Mouse (Mus musculus): ENCODE measurements around the gene Zc3h7b. TPM values are rescaled to one million over a fixed set of nuclear protein-coding genes. Genes with fewer than 3 reads are reported as not detected.

The Zc3h7b gene
- polyA plus RNA-seq, 1 experiment from 2014 or later, result 41.5 TPM

DNA sequence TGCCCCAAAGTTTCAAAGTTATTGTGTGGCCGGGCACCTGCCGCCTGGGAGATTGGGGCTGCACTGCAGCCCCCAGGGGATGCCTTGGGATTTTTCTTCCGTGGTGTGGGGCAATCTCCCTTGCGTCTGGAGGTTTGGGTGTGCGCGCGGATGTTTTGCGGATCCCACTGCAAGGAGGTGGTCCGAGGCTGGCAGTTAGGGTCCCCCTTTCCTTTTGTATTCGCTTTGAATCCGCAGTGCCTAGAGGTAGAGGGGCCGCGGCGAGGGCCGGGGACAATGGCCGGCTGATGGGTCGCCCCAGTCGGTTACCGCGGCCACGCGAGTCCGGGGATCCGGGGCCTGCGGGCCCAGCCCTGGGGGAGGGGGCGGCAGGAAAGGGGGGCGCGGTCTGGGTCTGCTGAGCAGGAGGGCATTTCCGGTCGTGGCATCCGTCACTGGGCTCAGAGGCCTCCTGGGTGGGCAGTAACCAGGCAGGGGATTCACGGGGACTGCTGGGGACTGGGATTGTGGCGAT lies 801 bp downstream of the Zc3h7b start:
- no peaks in the 10 kb centered on the region for H3K36me3 ChIP-seq (ENCODE audit: poor library complexity, severe bottlenecking)
- H3K9me3 ChIP-seq (replicated peaks), result no peaks in the 10 kb centered on the region
- peak; percentile 90 for ATAC-seq
- peaks cover 29% of the 10 kb centered on the region for H3K4me1 ChIP-seq
- H3K27ac ChIP-seq, result peak overlapping the region; percentile 95
- H3K9ac ChIP-seq, result peak overlapping the region; percentile 98
- WGBS, result under 1% methylated on average over 26 of the region's 33 CpGs
- H3K4me2 ChIP-seq, result peak overlapping the region; percentile 85
- H3K4me3 ChIP-seq, result peak overlapping the region; percentile 98
- no peaks in the 10 kb centered on the region for H3K27me3 ChIP-seq

- Histone ChIP-seq H3K4me3 (no peak overlapping the region), H3K27ac (no peak overlapping the region), H3K4me2 (no peak overlapping the region), H3K4me1 (peaks cover 23% of the 10 kb centered on the region), H3K9ac (no peak overlapping the region), H3K9me3 (replicated peaks) (no peaks in the 10 kb centered on the region), H3K36me3 (ENCODE audit: poor library complexity, severe bottlenecking) (peaks cover 13% of the 10 kb centered on the region; the same call in 1 of the 2 replicates), H3K27me3 (no peaks in the 10 kb centered on the region)
- no peak for ATAC-seq
- 78% methylated on average over 14 of the region's 14 CpGs for WGBS
Measured at GRCm38 (mm10) chr15:81749742-81750141, 4.9 kb downstream of the Zc3h7b start.

GRCm38 (mm10) chr15:81753669-81754068 lies 8.8 kb downstream of the Zc3h7b start:
- no peak for ATAC-seq
- WGBS, result 95% methylated on average over 9 of the region's 9 CpGs
- no peak overlapping the region for H3K4me2 ChIP-seq
- H3K27ac ChIP-seq, result no peak overlapping the region
- H3K27me3 ChIP-seq, result no peaks in the 10 kb centered on the region
- H3K9me3 ChIP-seq (replicated peaks), result no peaks in the 10 kb centered on the region
- no peak overlapping the region for H3K9ac ChIP-seq
- no peak overlapping the region for H3K4me3 ChIP-seq
- peaks cover 26% of the 10 kb centered on the region for H3K36me3 ChIP-seq (ENCODE audit: poor library complexity, severe bottlenecking)
- peaks cover 11% of the 10 kb centered on the region; the same call in 1 of the 2 replicates for H3K4me1 ChIP-seq

DNA sequence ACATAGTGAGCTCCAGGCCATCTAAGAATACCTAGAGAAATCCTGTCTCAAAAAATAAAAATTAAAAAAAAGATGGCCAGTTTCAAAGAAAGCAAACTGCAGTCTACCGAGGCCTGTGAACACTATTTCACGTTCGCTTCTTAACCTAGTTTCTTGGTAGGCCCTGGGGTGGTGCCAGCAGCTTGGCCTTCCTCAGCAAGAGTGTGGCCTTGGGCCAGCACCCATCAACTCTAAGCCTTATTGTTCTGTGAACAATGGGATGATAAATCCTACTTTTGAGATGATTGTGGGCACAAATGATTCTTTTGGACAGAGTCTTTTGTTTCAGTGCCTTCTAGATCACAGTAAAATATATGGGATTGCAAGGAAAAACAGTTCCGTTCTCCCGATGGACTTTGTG lies 13.8 kb downstream of the Zc3h7b start:
- Histone ChIP-seq H3K4me2 (no peak overlapping the region), H3K9me3 (replicated peaks) (no peaks in the 10 kb centered on the region), H3K4me1 (peaks cover 5% of the 10 kb centered on the region; the same call in 1 of the 2 replicates), H3K4me3 (no peak overlapping the region), H3K9ac (no peak overlapping the region), H3K27ac (no peak overlapping the region), H3K27me3 (no peaks in the 10 kb centered on the region), H3K36me3 (ENCODE audit: poor library complexity, severe bottlenecking) (peaks cover 22% of the 10 kb centered on the region)
- no peak for ATAC-seq
- 87% methylated on average over 5 of the region's 5 CpGs for WGBS

DNA sequence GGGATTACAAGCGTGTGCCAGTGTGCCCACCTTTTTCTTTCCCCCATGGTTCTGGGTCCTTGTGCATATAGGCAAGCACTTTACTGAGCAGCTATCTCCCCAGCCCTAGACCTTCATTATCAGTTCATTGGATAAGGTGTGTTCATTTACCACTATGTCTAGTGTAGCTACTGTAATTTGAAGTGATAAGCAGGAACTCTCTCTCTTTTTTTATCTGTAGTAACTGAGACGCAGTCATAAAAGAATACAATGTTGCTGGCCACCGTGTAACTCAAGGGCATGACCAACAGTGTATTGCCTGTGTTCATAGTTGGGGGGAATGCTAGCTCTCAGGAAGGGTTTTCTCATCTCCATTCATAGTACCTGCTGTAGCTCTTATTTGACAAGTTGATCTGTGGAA lies 14.7 kb downstream of the Zc3h7b start:
- 94% methylated on average over 3 of the region's 3 CpGs for WGBS
- no peak for ATAC-seq
- peaks cover 5% of the 10 kb centered on the region; the same call in 1 of the 2 replicates for H3K4me1 ChIP-seq
- H3K27ac ChIP-seq, result no peak overlapping the region
- H3K9me3 ChIP-seq (replicated peaks), result no peaks in the 10 kb centered on the region
- no peak overlapping the region for H3K4me3 ChIP-seq
- H3K27me3 ChIP-seq, result no peaks in the 10 kb centered on the region
- no peak overlapping the region for H3K9ac ChIP-seq
- peaks cover 22% of the 10 kb centered on the region for H3K36me3 ChIP-seq (ENCODE audit: poor library complexity, severe bottlenecking)
- H3K4me2 ChIP-seq, result no peak overlapping the region

DNA sequence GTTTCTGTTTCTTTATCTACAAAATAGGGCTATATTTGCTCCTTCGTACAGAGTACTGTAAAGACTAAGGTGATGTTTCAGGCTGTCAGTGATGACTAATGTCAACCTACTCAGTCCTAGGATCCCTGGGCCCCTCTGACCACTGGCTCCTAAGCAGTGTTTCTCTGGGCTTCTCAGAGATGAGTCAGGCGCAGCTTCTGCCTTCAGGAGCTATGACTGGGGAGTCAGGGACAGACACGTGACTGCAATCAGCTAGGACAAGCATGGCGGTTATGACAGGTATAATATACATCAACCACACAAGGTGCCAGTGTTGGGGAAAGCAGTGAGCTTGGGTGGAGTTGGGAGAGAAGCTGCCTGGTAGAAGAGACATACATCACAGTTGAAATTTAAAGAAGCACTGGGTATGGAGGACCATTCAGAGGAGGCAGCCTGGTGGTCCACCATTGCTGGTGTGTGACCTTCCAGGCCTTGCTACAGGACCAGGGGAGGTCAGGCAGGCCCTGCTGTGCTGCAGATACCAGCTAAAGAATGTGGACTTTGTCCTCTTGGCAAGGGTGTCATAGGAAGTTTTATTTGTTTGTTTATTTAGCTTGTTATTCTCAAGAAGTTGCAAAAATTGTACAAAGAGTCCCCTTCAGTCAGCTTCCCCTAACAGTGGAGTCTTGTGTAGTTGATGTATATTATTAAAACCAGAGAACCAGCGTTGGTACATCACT lies 15.7 kb downstream of the Zc3h7b start:
- H3K4me2 ChIP-seq, result no peak overlapping the region
- no peak overlapping the region for H3K4me3 ChIP-seq
- H3K9ac ChIP-seq, result no peak overlapping the region
- H3K27ac ChIP-seq, result no peak overlapping the region
- H3K27me3 ChIP-seq, result no peaks in the 10 kb centered on the region
- no peaks in the 10 kb centered on the region for H3K9me3 ChIP-seq (replicated peaks)
- 93% methylated on average over 5 of the region's 5 CpGs for WGBS
- peaks cover 14% of the 10 kb centered on the region for H3K36me3 ChIP-seq (ENCODE audit: poor library complexity, severe bottlenecking)
- H3K4me1 ChIP-seq, result peaks cover 5% of the 10 kb centered on the region; the same call in 1 of the 2 replicates
- no peak for ATAC-seq

GRCm38 (mm10) chr15:81761381-81761780 lies 16.5 kb downstream of the Zc3h7b start:
- no peaks in the 10 kb centered on the region for H3K27me3 ChIP-seq
- no peak overlapping the region for H3K27ac ChIP-seq
- WGBS, result 90% methylated on average over 7 of the region's 7 CpGs
- H3K4me3 ChIP-seq, result no peak overlapping the region
- H3K9ac ChIP-seq, result no peak overlapping the region
- no peak for ATAC-seq
- H3K4me2 ChIP-seq, result no peak overlapping the region
- no peaks in the 10 kb centered on the region for H3K9me3 ChIP-seq (replicated peaks)
- peaks cover 9% of the 10 kb centered on the region for H3K36me3 ChIP-seq (ENCODE audit: poor library complexity, severe bottlenecking)
- H3K4me1 ChIP-seq, result peaks cover 5% of the 10 kb centered on the region; the same call in 1 of the 2 replicates

- Histone ChIP-seq H3K9me3 (replicated peaks) (no peaks in the 10 kb centered on the region), H3K4me2 (no peak overlapping the region), H3K27me3 (no peaks in the 10 kb centered on the region), H3K4me1 (peaks cover 5% of the 10 kb centered on the region; the same call in 1 of the 2 replicates), H3K27ac (no peak overlapping the region), H3K4me3 (no peak overlapping the region), H3K9ac (no peak overlapping the region), H3K36me3 (ENCODE audit: poor library complexity, severe bottlenecking) (peaks cover 9% of the 10 kb centered on the region)
- ATAC-seq, result no peak
- WGBS, result 87% methylated on average over 3 of the region's 3 CpGs
Measured at GRCm38 (mm10) chr15:81761959-81762358, 17.1 kb downstream of the Zc3h7b start.

DNA sequence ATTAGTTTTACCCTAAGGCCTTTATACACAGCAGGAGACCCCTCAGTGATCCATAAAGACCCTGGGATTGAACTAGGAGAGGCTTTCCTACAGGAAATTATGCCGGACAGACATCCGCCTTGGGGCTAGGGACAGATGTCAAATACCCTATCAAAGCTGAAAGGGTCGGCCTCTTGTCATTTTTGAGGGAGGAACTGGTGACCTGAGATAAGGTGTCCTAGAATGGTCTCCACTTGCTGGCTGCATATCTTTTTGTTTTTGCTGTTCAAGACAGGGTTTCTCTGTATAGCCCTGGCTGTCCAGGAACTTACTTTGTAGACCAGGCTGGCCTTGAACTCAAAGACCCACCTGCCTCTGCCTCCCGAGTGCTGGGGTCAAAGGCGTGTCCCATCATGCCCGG lies 19.7 kb downstream of the Zc3h7b start:
- H3K9me3 ChIP-seq (replicated peaks), result no peaks in the 10 kb centered on the region
- 92% methylated on average over 6 of the region's 6 CpGs for WGBS
- H3K4me1 ChIP-seq, result no peaks in the 10 kb centered on the region
- no peak overlapping the region for H3K27ac ChIP-seq
- H3K36me3 ChIP-seq (ENCODE audit: poor library complexity, severe bottlenecking), result peaks cover 27% of the 10 kb centered on the region
- H3K9ac ChIP-seq, result no peak overlapping the region
- H3K4me3 ChIP-seq, result no peak overlapping the region
- ATAC-seq, result no peak
- no peaks in the 10 kb centered on the region for H3K27me3 ChIP-seq
- H3K4me2 ChIP-seq, result no peak overlapping the region

DNA sequence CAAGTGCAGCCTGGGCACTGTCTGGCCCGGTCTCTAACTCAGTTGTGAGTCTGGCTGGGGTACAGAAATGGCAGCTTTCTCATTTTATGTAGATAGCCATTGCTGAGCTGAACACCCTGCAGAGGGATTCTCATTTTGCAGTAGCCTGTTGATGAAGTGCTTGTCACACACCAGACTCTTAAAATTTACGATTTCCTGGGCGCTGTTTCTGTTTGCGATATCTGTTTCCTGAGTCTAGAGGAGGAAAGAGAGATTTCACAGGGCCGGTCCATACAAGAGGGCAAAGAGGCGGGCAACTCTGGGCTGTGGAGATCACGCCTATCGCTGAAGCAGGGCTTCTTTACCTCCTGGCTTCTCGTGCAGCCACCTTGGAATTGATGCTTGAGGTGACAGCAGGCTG lies 20.8 kb downstream of the Zc3h7b start:
- H3K27me3 ChIP-seq, result no peaks in the 10 kb centered on the region
- no peak overlapping the region for H3K9ac ChIP-seq
- H3K36me3 ChIP-seq (ENCODE audit: poor library complexity, severe bottlenecking), result peaks cover 37% of the 10 kb centered on the region
- no peaks in the 10 kb centered on the region for H3K9me3 ChIP-seq (replicated peaks)
- ATAC-seq, result no peak
- no peaks in the 10 kb centered on the region for H3K4me1 ChIP-seq
- H3K27ac ChIP-seq, result no peak overlapping the region
- 94% methylated on average over 9 of the region's 9 CpGs for WGBS
- H3K4me2 ChIP-seq, result no peak overlapping the region
- no peak overlapping the region for H3K4me3 ChIP-seq

DNA sequence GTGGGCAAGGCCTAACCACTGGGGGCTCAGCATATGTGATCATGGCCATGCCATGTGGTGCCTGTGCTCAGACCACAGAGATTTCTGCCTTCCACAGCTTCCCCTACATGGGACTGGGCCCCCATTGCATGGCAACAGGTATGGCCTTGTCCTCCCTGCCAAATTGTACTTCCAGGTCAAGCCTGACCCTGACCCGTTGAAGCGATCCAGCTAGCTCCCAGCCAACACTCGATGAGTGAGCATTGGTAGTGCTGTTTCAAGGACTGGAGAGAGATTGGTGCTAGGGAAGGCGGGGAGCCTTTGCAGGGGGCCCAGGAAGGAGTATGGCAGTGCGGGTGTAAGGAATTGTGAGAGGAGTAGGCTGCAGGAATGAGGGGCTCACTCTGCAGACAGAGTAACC lies 21.6 kb downstream of the Zc3h7b start:
- Histone ChIP-seq H3K9ac (no peak overlapping the region), H3K9me3 (replicated peaks) (no peaks in the 10 kb centered on the region), H3K4me3 (no peak overlapping the region), H3K4me1 (no peaks in the 10 kb centered on the region), H3K27ac (no peak overlapping the region), H3K27me3 (no peaks in the 10 kb centered on the region), H3K4me2 (no peak overlapping the region), H3K36me3 (ENCODE audit: poor library complexity, severe bottlenecking) (peaks cover 40% of the 10 kb centered on the region)
- no peak for ATAC-seq
- WGBS, result 95% methylated on average over 5 of the region's 5 CpGs

- Histone ChIP-seq H3K4me1 (no peaks in the 10 kb centered on the region), H3K27ac (no peak overlapping the region), H3K4me3 (no peak overlapping the region), H3K4me2 (no peak overlapping the region), H3K27me3 (no peaks in the 10 kb centered on the region), H3K9ac (no peak overlapping the region), H3K36me3 (ENCODE audit: poor library complexity, severe bottlenecking) (peaks cover 60% of the 10 kb centered on the region), H3K9me3 (replicated peaks) (no peaks in the 10 kb centered on the region)
- ATAC-seq, result no peak
- 66% methylated on average over 12 of the region's 13 CpGs for WGBS
Measured at GRCm38 (mm10) chr15:81769037-81769436, 24.2 kb downstream of the Zc3h7b start.

Data from forebrain, embryonic 13.5 days (tissue).